Mouse (Mus musculus) embryonic fibroblast, embryonic 13.5 days (primary cell): Measurements from ENCODE around the gene P2ry6.

Experiments
- CTCF ChIP-seq: IDR thresholded peaks from 2 replicates; pipeline ENCODE4 v1.5.1; 2011; ENCODE audit warnings: mild to moderate bottlenecking, control low read depth, low read length, moderate library complexity, borderline replicate concordance; ENCODE audit not compliant: insufficient read depth
- POLR2A ChIP-seq: IDR thresholded peaks from 2 replicates; pipeline ENCODE4 v1.6.1; 2011; ENCODE audit warnings: low read depth, mild to moderate bottlenecking, control low read depth, low read length, moderate library complexity

DNA sequence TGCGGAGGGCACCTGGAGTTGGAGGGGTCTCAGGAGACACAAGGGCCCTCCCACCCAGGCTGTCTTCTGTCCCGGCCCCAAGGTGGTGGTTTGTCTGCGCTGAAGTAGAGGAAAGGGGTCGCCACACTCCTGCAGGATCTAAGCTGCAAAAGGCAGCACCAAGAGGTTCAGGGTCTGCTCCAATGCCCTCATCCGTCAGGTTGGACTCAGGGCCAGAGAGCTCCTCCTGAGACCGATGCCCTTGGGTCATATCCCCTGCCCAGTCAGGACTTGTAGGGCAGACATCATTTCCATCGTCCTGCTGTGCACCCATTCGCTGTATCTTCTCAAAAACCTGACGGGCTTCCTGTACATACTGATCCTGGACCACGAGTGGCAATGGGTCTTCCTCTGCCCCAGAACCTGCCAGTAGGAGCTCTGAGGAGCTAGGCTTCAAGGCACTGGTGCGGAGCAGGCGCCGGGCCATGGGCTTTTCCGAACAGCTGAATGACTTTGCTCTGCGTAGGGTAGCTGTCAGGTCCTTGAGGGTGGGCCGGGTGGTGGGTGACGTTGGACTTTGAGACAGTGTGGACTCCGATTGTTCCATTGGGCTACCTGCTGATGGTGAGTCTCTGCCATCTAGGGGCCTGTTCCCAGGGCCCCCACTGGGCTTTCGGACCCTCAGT, 44.7 kb downstream of the P2ry6 start:
- TF ChIP-seq POLR2A (no peak), CTCF (no peak)
